Mouse (Mus musculus) liver, adult 2 months (tissue): ENCODE measurements around the gene Ndrg4.

Experiments
- CTCF ChIP-seq: fragments of 200-500 bp; IDR thresholded peaks from 2 replicates; pipeline ENCODE4 v1.5.1; 2011; ENCODE audit warnings: low read depth, low read length, control low read depth
- POLR2A ChIP-seq: fragments of 200-500 bp; IDR thresholded peaks from 2 replicates; pipeline ENCODE4 v1.6.1; 2011; ENCODE audit warnings: low read length, control low read depth; ENCODE audit not compliant: insufficient read depth; ENCODE audit errors: extremely low read depth

DNA sequence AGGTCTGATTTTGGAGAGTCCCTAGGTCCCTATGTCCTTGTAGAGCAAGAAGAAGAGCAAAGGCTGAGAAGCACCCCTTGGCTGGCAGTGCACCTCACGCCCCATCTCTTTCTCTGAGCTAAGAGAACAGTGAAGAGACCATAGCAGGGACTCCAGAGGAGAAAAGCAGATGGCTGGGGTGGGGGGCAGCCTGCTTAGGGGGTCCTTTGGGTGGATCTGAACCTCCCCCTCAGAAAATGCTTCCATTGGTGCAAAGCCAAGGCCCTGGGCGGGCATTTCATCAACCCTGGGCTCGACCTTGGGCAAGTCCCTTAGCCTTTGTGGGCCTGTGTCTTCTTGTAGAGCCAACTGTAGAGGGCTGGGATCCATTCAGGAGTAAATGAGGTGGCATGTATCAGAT is 27.8 kb downstream of the Ndrg4 start:
- TF ChIP-seq POLR2A = no peak
- no peak for TF ChIP-seq CTCF
